Mouse (Mus musculus) heart, adult 18-20 months (tissue): ENCODE measurements around the gene Zcchc17. TPM values are rescaled to one million over a fixed set of nuclear protein-coding genes. Genes with fewer than 3 reads are reported as not detected.
A peak's percentile ranks its signal among the peaks of the same experiment; 100 is the strongest.

Source experiments
- DNase-seq, 2 experiments: peaks; one replicate each; pipeline ENCODE4 v3.0.0; 2021 to 2022; ENCODE audit warnings: mixed read lengths in 1 of 2
- total RNA-seq, 2 experiments: library from RNA; stranded (reverse); gene quantifications; 2 replicates each; pipeline ENCODE4 v1.2.3; 2021

Zcchc17 gene
- total RNA-seq, 2 experiments from 2014 or later: 22.4 to 26.3 TPM

DNA sequence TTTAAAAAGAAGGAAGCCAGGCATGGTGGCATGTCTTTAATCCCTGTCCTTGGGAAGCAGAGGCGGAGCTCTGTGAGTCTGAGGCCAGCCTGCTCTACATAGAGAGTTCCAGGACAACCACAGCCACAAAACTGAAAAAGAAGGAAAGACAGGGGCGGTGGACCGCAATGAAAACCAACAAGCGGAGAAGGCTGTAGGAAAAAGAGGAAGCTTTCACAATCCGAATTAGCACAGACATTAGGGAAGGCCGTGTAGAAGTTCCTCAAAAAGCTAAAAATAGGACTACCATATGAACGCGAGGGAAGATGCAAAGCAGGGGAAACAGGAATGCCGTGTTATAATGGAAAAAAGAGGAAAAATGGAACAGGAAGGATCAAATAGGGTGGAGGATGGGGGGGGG is 75.9 kb downstream of the Zcchc17 start:
- peak in 1 of 2 experiments; percentile 35 for DNase-seq

- DNase-seq: no peak
Observed at GRCm38 (mm10) chr4:130282856-130283255, 76.9 kb downstream of the Zcchc17 start.

GRCm38 (mm10) chr4:130279105-130279504 is 80.6 kb downstream of the Zcchc17 start, which contains the start of gene Serinc2:
Serinc2 (minus strand) TSS chr4:130279205.
- DNase-seq: no peak

DNA sequence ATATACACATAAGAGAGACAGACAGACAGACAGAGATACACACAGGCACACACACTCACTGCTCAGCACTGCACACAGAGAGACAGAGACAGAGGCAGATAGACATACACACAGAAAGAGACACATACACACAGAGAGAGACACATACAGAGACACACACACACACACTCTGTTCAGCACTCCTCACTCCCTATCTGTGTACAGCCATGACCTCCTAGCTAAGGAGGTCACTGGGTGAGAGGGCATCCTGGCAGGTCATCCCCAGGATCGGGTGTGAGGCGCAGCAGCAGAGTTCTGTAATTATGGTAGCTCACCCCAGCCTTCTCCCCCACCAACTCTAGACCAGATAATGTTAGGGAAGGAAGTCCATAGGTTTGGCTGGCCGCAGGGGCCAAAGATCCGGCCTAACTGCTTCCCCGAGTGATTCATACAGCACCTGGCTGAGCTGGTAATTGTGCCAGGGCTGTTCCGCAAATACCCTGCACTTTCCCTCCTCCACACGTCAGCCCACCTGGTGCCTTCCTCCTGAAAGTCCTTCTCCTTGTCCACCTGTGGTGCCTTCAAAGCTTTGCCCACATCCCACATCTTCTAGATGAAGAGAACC is 83.1 kb downstream of the Zcchc17 start:
- DNase-seq: no peak

- DNase-seq: no peak
Observed at GRCm38 (mm10) chr4:130275823-130276105, 84.0 kb downstream of the Zcchc17 start.

DNA sequence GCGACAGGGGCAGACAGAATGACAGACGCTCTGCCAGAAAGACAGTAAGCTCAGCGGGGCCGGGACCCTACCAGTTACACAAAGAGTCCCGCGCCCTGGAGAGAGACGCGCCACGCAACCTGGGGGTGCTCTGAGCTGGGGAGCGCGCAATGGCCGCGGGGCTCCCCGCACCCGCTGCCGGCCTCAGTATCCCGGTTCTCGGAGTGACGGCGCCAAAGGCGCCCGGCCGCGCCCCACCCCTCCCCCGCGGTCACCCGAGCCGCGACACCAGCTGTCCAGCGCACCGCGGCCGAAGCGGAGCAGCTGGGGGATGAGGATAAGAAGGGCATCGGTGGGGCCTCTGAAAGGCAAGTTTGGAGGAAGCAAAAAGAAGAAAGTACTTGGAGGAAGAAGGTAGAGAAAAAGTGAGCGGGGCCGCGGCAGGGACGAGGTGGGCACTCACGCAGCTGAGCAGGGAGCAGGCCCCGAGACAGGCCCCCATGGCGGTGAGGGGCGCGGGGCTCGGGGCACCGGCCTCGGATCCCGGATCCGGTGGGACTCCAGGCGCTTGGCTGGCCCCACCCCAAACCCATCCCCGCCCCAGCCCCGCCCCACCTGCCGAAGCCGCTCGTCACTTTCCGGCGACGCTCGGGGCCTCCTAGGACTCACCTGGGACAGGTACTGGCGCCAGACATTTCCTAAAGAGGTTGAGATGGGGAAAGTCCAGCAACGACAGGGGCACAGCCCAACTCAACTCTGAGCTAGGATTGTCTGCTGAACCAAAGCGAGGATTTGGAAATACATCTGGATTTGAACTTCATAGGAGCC is 84.5 kb downstream of the Zcchc17 start:
- no peak for DNase-seq

DNA sequence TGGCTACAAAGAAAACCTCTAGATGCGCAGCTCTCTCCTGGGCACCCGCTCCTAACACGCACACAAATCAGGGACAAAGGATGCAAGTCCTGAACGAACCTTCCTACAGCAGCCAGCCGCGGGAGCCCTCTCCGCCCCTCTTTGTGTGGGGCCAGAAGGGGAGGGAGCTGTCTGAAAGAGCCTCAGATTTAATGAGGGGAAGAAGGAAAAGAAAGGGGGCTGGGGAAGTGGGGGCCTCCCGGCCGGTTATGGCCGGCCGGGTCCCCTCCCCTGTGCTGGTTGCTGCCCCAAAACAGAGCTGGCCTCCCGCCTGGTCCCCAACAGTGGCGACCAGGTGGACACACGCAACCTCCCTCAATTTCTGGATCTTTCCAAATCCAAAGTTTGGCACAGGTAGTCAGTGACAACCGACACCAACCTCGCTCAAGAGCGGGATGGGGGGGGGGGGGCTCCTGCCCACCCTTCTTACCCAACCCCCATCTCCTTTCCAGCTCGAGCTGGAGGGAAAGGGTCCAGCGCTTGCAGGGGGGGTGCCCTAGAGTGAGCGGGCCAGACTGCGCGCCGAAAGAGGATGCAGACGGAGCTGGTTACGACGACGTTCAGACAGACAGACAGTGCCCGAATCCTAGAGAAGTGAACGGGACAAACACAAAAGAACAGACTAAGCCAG is 85.3 kb downstream of the Zcchc17 start:
- no peak for DNase-seq

DNA sequence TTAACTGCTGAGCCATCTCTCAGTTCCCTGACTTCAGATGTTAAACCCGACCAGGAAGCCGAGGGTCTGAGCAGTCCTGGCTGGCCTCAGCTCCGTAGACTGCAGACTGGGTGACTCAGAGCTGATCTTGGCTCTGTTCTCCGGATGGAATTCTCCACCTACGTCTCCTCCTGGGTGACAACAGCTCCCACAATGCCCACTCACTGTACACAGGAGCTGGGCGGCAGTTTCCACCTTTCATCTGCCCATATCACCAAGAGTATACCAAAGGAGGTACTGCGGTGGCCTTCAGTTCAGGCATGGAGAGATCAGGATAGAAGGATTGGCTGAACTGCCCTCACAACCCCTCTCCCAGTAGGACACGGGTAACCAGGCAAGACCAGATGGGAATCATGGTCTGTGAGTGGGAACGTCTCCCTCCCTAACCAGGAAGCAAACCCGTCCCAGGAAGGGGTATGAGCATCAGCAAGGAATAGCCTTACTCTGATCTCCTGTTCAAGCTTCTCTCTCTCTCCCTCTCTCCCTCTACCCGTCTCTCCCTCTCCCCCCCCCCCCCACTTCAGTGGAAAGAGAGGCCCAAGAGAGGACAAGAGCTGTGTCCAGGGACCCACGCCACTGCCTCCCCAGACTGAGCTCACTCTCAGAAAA is 85.9 kb downstream of the Zcchc17 start:
- DNase-seq: no peak

DNA sequence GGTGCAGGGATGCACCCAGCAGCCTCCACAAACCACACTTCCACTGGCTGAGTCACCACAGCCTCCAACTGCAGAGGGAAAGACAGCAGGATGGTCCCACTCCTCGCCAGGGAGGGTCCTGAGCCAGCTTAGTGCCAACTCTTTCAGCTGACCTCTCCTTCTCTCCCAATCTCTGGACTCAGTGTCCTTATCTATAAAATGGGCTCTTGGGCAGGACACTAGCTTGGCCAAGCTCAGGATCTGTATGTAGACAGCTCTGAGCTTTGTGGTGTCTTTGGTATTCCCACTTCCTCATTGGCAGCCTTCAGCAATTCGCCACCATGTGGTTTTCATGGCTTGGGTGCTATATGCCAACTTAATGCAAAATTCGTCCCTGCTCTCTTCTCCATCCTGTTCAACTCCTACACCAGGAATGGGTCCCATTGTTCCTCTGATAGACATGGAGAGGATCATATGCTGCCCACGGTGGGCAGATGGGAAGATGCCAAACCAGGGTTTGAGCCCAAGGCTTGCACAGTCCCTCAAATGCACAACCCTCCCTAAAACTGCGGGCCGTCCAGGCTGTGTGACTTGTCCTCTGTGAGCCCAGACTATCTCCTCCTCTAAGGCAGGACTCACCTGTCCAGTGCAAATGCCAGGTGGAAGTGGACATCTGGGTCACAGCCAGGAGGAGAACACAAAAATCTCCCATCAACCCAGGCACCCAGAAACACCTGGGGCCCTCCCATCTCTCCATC is 89.0 kb downstream of the Zcchc17 start:
- DNase-seq: no peak

GRCm38 (mm10) chr4:130270089-130270488 is 89.7 kb downstream of the Zcchc17 start:
- no peak for DNase-seq

- DNase-seq: no peak
Observed at GRCm38 (mm10) chr4:130268736-130269135, 91.0 kb downstream of the Zcchc17 start.

- DNase-seq: no peak
Observed at GRCm38 (mm10) chr4:130267069-130267468, 92.7 kb downstream of the Zcchc17 start.

GRCm38 (mm10) chr4:130266601-130267000 is 93.1 kb downstream of the Zcchc17 start:
- DNase-seq: peak in 1 of 2 experiments; percentile 18

Other genes starting within 250 kb of the Zcchc17 start
- gene Hcrtr1, start 220.6 kb downstream of the Zcchc17 start, total RNA-seq: not detected
- gene Tinagl1, start 184.8 kb downstream of the Zcchc17 start, total RNA-seq: 10 to 100 TPM; 55.7 to 66.1 TPM
- gene Gm853, start 137.5 kb downstream of the Zcchc17 start, total RNA-seq: not detected
- gene Serinc2, start 80.7 kb downstream of the Zcchc17 start, total RNA-seq: 1 to 10 TPM; 2.0 to 2.2 TPM
- gene Fabp3, start 51.3 kb downstream of the Zcchc17 start, total RNA-seq: 1,000 to 10,000 TPM; 5,802 to 6,041 TPM
- gene Gm10570, start 51.3 kb downstream of the Zcchc17 start, total RNA-seq: not detected
- 10 to 100 TPM; 15.3 to 17.5 TPM for gene Snrnp40, start 189 bp upstream of the Zcchc17 start, total RNA-seq
- gene Nkain1, start 214.2 kb upstream of the Zcchc17 start, total RNA-seq: 1 to 10 TPM; 6.6 to 9.9 TPM